Mouse (Mus musculus) embryonic facial prominence, embryonic 10.5 days (tissue): ENCODE measurements around the gene Spdye4c. TPM values are rescaled to one million over a fixed set of nuclear protein-coding genes. Genes with fewer than 3 reads are reported as not detected.

ENCODE experiments used
- DNase-seq: peaks from one replicate; pipeline ENCODE4 v3.0.0-alpha.2; 2017; ENCODE audit warnings: low spot score
- H3K27ac ChIP-seq: fragments of 300-500 bp; sonication (generic); replicated peaks from 2 replicates; pipeline ENCODE4 v1.5.1; 2016; ENCODE audit warnings: mild to moderate bottlenecking
- H3K27me3 ChIP-seq: fragments of 300-500 bp; sonication (generic); replicated peaks from 2 replicates; pipeline ENCODE4 v1.6.1; 2016; ENCODE audit warnings: low read depth, mild to moderate bottlenecking; ENCODE audit not compliant: poor library complexity, severe bottlenecking
- H3K36me3 ChIP-seq: fragments of 300-500 bp; sonication (generic); replicated peaks from 2 replicates; pipeline ENCODE4 v1.6.1; 2016; ENCODE audit warnings: mild to moderate bottlenecking, moderate library complexity
- H3K4me1 ChIP-seq: fragments of 300-500 bp; sonication (generic); 2 replicates; pipeline ENCODE4 v1.6.1; 2016
- H3K4me3 ChIP-seq: fragments of 300-500 bp; sonication (generic); 2 replicates; pipeline ENCODE4 v1.5.1; 2016; ENCODE audit warnings: mild to moderate bottlenecking, moderate library complexity
- H3K9me3 ChIP-seq: fragments of 300-500 bp; sonication (generic); 2 replicates; pipeline ENCODE4 v1.6.1; 2016; ENCODE audit warnings: mild to moderate bottlenecking
- WGBS: fragments of 180-500 bp; shearing (Covaris S2); methylation state at CpG from one replicate; pipeline ENCODE4 v1.1.7; 2016; 5-methylcytosine and 5-hydroxymethylcytosine counted together
- polyA plus RNA-seq: library from polyadenylated mRNA; unstranded; fragments of >200 nt; fragmentation: Nextera tagmentation; extraction: Ambion mirVana; gene quantifications from 2 replicates; pipeline ENCODE4 v1.2.1, GENCODE M21; 2016

The Spdye4c gene
- polyA plus RNA-seq, 1 experiment from 2014 or later, result not detected

DNA sequence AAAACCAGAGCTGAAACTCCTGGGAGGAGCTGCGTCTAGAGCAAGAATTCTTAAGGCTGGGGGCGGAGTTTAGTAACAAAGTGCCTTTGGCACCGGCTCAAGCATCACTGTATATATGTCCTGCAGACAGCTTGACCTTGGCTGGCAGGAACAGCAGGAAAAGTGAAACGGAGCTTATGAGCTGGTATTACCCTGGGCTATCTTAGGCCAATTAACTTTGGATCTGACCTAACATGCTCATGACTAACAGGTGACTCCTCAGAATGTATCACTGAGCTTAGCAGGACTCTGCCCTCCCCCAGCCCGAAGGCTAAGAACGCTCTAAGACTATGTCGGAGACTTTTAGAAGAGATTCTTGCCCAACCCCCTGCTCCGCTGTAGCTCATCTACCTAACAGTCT, 25.1 kb upstream of the Spdye4c start:
- Histone ChIP-seq H3K9me3 (0 out of 2 replicates have a peak, but pooled peaks cover 4% of the 10 kb centered on the region), H3K27ac (no peak overlapping the region)
- WGBS, result 63% methylated on average over 8 of the region's 8 CpGs

GRCm38 (mm10) chr2:128566304-128567147, 24.5 kb upstream of the Spdye4c start:
- Histone ChIP-seq H3K9me3 (0 out of 2 replicates have a peak, but pooled peaks cover 4% of the 10 kb centered on the region), H3K4me1 (peaks cover 20% of the 10 kb centered on the region), H3K36me3 (no peaks in the 10 kb centered on the region), H3K4me3 (no peak overlapping the region), H3K27ac (no peak overlapping the region), H3K27me3 (no peaks in the 10 kb centered on the region)
- 70% methylated on average over 10 of the region's 10 CpGs for WGBS
- DNase-seq, result peak; percentile 52

More for the DNA sequence above, 25.1 kb upstream of the Spdye4c start:
- H3K36me3 ChIP-seq, result no peaks in the 10 kb centered on the region
- H3K4me3 ChIP-seq, result no peak overlapping the region
- peaks cover 20% of the 10 kb centered on the region for H3K4me1 ChIP-seq
- DNase-seq, result no peak
- H3K27me3 ChIP-seq, result no peaks in the 10 kb centered on the region

- no peaks in the 10 kb centered on the region for H3K27me3 ChIP-seq
- H3K27ac ChIP-seq, result no peak overlapping the region
- DNase-seq, result no peak
- H3K9me3 ChIP-seq, result 0 out of 2 replicates have a peak, but pooled peaks cover 4% of the 10 kb centered on the region
- H3K4me3 ChIP-seq, result no peak overlapping the region
- peaks cover 20% of the 10 kb centered on the region for H3K4me1 ChIP-seq
- WGBS, result 72% methylated on average over 6 of the region's 6 CpGs
- H3K36me3 ChIP-seq, result no peaks in the 10 kb centered on the region
Observed at GRCm38 (mm10) chr2:128568018-128568417, 23.0 kb upstream of the Spdye4c start.

DNA sequence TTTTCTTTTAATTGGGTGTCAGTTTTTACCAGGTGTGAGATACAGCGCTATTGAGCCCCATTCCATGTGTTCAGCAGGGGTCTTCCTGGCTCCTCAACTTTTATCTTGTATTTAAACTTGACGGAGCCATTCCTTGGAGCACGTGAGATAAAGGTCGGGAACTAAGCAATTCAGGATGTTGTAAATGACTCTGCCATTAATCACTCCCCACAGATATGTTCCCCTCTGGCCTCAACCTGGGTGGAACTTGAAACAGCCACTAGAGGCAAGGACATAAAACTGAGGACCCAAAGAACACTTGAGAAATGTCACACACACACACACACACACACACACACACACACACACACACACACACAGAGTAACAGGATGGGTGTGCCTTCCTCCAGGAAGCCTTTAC, 22.5 kb upstream of the Spdye4c start:
- Histone ChIP-seq H3K9me3 (0 out of 2 replicates have a peak, but pooled peaks cover 4% of the 10 kb centered on the region), H3K36me3 (no peaks in the 10 kb centered on the region), H3K4me3 (no peak overlapping the region), H3K4me1 (peaks cover 20% of the 10 kb centered on the region), H3K27me3 (no peaks in the 10 kb centered on the region), H3K27ac (no peak overlapping the region)
- WGBS, result 72% methylated on average over 4 of the region's 4 CpGs
- no peak for DNase-seq

DNA sequence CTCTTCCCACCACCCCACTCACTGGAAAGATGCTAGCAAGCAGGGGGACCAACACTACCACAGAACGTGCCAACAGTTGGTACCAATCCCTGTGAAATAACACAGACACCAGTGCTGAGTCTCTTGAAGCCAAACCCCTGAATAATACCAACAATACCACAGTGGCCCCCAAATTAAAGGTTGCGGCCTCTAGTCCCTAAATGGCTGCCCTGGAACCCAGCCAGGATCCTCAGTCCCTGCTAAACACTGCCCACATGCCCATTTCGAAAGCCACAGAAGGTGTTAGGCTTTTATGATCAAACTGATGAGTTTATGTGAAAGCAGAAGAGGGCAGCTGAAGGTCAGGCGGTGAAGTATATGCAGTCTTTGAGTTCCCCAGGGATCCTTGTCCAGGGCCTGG, 20.0 kb upstream of the Spdye4c start:
- no peaks in the 10 kb centered on the region for H3K36me3 ChIP-seq
- peaks cover 15% of the 10 kb centered on the region for H3K4me1 ChIP-seq
- H3K4me3 ChIP-seq, result no peak overlapping the region
- H3K27ac ChIP-seq, result no peak overlapping the region
- no peak for DNase-seq
- 0 out of 2 replicates have a peak, but pooled peaks cover 3% of the 10 kb centered on the region for H3K27me3 ChIP-seq
- 84% methylated on average over 4 of the region's 4 CpGs for WGBS
- H3K9me3 ChIP-seq, result no peaks in the 10 kb centered on the region

- no peaks in the 10 kb centered on the region for H3K36me3 ChIP-seq
- 0 out of 2 replicates have a peak, but pooled peaks cover 3% of the 10 kb centered on the region for H3K27me3 ChIP-seq
- no peak overlapping the region for H3K4me3 ChIP-seq
- 53% methylated on average over 16 of the region's 16 CpGs for WGBS
- no peak overlapping the region for H3K27ac ChIP-seq
- no peaks in the 10 kb centered on the region for H3K9me3 ChIP-seq
- H3K4me1 ChIP-seq, result 0 out of 2 replicates have a peak, but pooled peaks cover 4% of the 10 kb centered on the region
- peak; percentile 81 for DNase-seq
Observed at GRCm38 (mm10) chr2:128572726-128573624, 18.0 kb upstream of the Spdye4c start.

DNA sequence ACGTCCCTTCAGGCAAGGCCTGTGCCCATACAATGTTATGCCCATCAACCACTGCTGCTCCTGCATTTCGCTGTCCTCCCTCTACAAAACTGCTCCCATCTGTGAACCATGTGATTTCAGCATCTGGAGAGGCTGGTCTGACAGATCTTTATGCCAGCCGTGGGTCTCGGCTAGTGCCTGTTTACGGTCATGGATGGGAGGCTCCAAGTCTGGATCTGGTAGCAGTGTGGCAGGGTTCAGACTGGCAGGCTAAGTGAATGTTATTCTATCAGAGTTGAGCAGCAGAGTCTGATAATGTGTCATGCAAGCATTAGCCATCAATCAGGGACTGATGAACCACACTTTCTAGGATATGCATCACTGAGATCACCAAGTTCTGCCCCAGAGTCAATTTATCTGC, 8.1 kb upstream of the Spdye4c start:
- no peak for DNase-seq
- H3K9me3 ChIP-seq, result no peaks in the 10 kb centered on the region
- H3K27ac ChIP-seq, result no peak overlapping the region
- no peaks in the 10 kb centered on the region for H3K27me3 ChIP-seq
- 0 out of 2 replicates have a peak, but pooled peaks cover 8% of the 10 kb centered on the region for H3K4me1 ChIP-seq
- H3K36me3 ChIP-seq, result no peaks in the 10 kb centered on the region
- WGBS, result 51% methylated on average over 5 of the region's 5 CpGs
- no peak overlapping the region for H3K4me3 ChIP-seq

DNA sequence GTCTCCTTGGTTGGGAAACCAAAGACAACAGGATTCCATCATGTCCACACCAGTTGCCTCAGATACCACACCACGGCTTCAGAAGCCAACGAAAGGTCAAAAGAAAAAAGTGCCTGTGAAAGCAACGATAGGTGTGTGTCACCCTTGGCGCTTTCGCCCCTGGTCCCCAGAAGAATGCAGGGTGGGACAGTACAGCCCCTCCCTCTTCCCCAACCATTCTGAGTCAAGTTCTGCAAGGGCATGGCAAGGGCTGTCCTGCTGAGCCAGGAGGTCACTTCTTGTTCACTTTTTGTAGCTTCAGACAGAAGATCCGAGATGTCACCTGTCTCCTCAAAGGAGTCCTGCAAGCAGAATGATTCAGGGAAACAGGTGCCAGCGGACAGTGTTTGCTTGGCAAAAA, 1.3 kb downstream of the Spdye4c start:
- Histone ChIP-seq H3K27me3 (no peaks in the 10 kb centered on the region), H3K4me1 (no peaks in the 10 kb centered on the region), H3K27ac (no peak overlapping the region), H3K36me3 (no peaks in the 10 kb centered on the region), H3K9me3 (no peaks in the 10 kb centered on the region), H3K4me3 (no peak overlapping the region)
- 89% methylated on average over 7 of the region's 7 CpGs for WGBS
- no peak for DNase-seq

GRCm38 (mm10) chr2:128601534-128601933, 10.5 kb downstream of the Spdye4c start:
- no peak for DNase-seq
- no peaks in the 10 kb centered on the region for H3K27me3 ChIP-seq

GRCm38 (mm10) chr2:128609286-128609685, 18.3 kb downstream of the Spdye4c start:
- Histone ChIP-seq H3K27ac (no peak overlapping the region), H3K9me3 (peaks cover 4% of the 10 kb centered on the region; the same call in 1 of the 2 replicates), H3K4me3 (no peak overlapping the region), H3K36me3 (peaks cover 55% of the 10 kb centered on the region), H3K27me3 (no peaks in the 10 kb centered on the region), H3K4me1 (no peaks in the 10 kb centered on the region)
- no peak for DNase-seq
- WGBS, result 84% methylated on average over 5 of the region's 5 CpGs

More at GRCm38 (mm10) chr2:128601534-128601933, 10.5 kb downstream of the Spdye4c start:
- Histone ChIP-seq H3K9me3 (peaks cover 4% of the 10 kb centered on the region; the same call in 1 of the 2 replicates), H3K27ac (no peak overlapping the region), H3K4me1 (peaks cover 3% of the 10 kb centered on the region; the same call in 1 of the 2 replicates), H3K36me3 (no peaks in the 10 kb centered on the region), H3K4me3 (no peak overlapping the region)
- 42% methylated on average over 2 of the region's 2 CpGs for WGBS

DNA sequence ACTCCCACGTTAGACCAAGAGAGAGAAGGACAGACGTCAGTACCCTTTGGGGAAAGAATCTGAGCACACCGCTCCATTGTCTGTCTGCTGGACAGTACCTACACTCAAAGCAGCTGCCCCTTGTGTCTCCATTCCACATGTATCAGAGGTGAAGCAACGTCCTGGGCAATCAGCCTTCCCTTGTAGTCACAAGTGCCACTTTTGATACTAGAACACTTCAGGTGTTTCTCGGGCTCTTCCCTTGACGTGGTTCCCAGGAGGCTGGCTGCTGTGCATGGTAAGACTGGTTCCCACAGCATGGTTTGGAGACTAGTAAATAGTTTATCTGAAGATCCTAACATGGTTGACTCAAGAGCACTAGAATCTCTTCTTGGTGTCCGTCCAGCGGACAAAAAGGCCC, 20.2 kb downstream of the Spdye4c start:
- Histone ChIP-seq H3K36me3 (peaks cover 74% of the 10 kb centered on the region), H3K9me3 (no peaks in the 10 kb centered on the region), H3K27ac (no peak overlapping the region), H3K4me1 (no peaks in the 10 kb centered on the region), H3K4me3 (no peak overlapping the region), H3K27me3 (no peaks in the 10 kb centered on the region)
- no peak for DNase-seq
- 94% methylated on average over 8 of the region's 8 CpGs for WGBS

DNA sequence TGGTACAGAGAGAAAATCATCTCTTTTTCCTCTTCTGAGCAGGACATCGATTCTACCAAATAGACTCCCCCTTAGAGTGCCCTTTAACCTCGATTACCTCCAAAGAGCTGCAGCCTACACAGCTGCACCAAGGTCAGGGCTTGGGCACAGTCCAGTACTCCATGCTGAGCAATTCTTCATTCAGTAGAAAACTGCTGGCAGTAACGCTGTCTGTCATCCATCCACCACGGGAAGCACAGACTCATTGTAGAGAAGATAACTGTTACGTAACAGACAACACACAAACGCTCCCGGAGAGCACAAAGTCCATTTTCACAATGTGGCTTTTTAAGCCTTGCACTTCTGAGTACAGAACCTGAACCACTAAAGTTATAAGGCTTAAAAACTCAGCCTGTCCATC, 21.3 kb downstream of the Spdye4c start:
- H3K9me3 ChIP-seq, result no peaks in the 10 kb centered on the region
- DNase-seq, result no peak
- WGBS, result 95% methylated on average over 7 of the region's 7 CpGs
- no peak overlapping the region for H3K27ac ChIP-seq
- H3K36me3 ChIP-seq, result peaks cover 84% of the 10 kb centered on the region
- H3K4me1 ChIP-seq, result no peaks in the 10 kb centered on the region
- no peak overlapping the region for H3K4me3 ChIP-seq
- no peaks in the 10 kb centered on the region for H3K27me3 ChIP-seq
